Mouse (Mus musculus): ENCODE measurements around the gene Dlst. TPM values are rescaled to one million over a fixed set of nuclear protein-coding genes. Genes with fewer than 3 reads are reported as not detected.
"Not testable (repeated sequence)": the region's sequence is repeated elsewhere in the genome, so short reads cannot be mapped to it uniquely, and the experiment has no call there.

Dlst gene
- total RNA-seq, 2 experiments from 2014 or later, result 227 to 281 TPM

GRCm38 (mm10) chr12:85112550-85113251 is 2.1 kb downstream of the Dlst start:
- no peak for ATAC-seq (replicated peaks; ENCODE audit: low FRiP score, low TSS enrichment, poor library complexity, severe bottlenecking)

- no peak for ATAC-seq (replicated peaks; ENCODE audit: low FRiP score, low TSS enrichment, poor library complexity, severe bottlenecking)
Measured at GRCm38 (mm10) chr12:85113337-85113736, 2.7 kb downstream of the Dlst start.

GRCm38 (mm10) chr12:85113917-85114316 is 3.3 kb downstream of the Dlst start:
- no peak for ATAC-seq (replicated peaks; ENCODE audit: low FRiP score, low TSS enrichment, poor library complexity, severe bottlenecking)

GRCm38 (mm10) chr12:85115678-85116077 is 5.0 kb downstream of the Dlst start:
- no peak for ATAC-seq (replicated peaks; ENCODE audit: low FRiP score, low TSS enrichment, poor library complexity, severe bottlenecking)

- no peak for ATAC-seq (replicated peaks; ENCODE audit: low FRiP score, low TSS enrichment, poor library complexity, severe bottlenecking)
Measured at GRCm38 (mm10) chr12:85121806-85122459, 11.3 kb downstream of the Dlst start.

- ATAC-seq (replicated peaks; ENCODE audit: low FRiP score, low TSS enrichment, poor library complexity, severe bottlenecking), result no peak
Measured at GRCm38 (mm10) chr12:85123108-85123530, 12.5 kb downstream of the Dlst start.

DNA sequence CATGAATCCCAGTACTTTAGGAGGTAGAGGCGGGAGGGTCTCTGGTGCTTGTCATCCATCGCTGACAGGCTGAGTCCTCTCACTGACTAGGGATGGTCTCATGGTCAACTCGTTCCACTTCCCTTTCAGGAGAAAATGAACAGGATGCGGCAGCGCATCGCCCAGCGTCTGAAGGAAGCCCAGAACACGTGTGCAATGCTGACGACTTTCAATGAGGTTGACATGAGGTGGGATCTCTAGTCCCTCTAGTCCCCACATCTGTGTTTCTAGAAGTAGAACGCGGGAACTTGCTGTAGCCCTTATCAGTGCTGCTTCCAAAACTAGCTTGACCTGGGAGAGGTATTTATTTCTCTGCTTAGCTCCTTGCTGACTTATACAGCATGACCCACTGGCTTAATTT is 13.0 kb downstream of the Dlst start:
- ATAC-seq (replicated peaks; ENCODE audit: low FRiP score, low TSS enrichment, poor library complexity, severe bottlenecking), result no peak

DNA sequence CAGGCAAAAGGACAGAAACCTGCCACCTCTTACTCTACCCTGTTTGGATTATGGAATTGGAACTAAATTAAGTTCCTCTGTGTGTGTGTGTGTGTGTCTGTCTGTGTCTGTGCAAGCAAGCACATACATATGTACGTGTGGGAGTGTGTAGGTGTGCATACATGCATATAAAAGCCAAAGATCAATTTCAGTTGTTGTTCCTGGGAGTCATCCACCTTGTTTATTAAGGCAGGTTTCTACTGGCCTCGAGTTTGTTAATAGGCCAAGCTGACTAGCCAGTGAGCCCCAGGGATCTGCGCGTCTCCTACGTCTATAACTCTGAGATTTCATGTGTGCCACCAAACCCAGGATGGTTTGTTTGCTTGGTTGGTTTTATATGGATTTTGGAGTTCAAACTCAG is 14.1 kb downstream of the Dlst start:
- no peak for ATAC-seq (replicated peaks; ENCODE audit: low FRiP score, low TSS enrichment, poor library complexity, severe bottlenecking)

DNA sequence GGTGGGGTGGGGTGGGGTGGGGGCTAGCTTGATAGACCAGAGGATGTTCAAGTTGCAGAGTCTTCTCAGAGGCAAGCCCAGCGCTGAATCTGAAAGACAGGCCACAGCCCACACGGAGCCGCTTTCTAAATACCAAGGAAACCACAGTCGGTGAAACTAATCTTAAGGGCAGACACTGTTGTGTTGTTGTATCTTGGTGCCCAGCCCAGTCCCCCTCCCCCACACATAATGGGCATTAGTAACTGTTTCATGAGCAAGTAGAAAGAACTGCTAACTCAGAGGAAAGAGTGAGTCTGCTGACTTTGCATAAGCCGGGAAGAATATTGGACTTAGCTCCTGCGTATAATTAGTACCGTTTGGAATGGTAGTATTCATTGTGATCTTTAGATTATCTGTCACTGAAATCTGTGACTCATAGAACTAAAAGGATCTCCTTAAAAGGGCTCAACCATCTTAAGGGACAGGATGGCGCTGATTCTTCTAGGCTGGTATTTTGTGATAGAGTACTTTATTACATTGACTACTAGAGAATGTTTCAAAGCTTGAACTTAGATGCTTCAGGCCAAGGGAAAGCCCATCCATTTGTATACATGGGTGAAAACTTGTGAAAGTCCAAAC is 16.5 kb downstream of the Dlst start:
- peak; percentile 58; the same call in 1 of the 2 replicates for ATAC-seq (replicated peaks; ENCODE audit: low FRiP score, low TSS enrichment, poor library complexity, severe bottlenecking)

DNA sequence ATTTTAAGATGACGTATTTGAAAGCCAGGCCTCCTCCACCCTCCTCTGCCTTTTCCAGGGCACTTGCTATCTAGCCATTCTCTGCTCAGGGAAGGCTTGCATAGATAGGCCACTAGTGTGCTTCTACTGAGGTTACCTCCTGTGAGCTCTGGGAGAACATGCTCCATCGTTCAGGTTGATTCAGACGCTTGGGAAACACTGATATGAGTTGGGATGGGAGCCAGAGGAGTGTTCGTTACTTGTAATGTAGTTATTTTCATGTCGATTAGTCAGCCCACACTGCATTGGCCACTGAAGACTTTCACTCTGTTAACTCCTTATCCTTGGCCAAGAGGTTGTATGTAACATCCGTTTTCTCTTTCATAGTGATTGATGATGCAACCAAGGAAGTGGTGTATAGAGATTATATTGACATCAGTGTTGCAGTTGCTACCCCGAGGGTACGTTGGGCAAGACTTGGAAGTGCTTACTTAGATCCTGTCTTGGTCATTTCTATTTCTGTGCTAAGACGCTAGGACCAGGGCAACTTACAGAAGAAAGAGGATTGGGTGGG is 18.9 kb downstream of the Dlst start:
- ATAC-seq (replicated peaks; ENCODE audit: low FRiP score, low TSS enrichment, poor library complexity, severe bottlenecking), result no peak

GRCm38 (mm10) chr12:85131361-85131760 is 20.7 kb downstream of the Dlst start:
- ATAC-seq (replicated peaks; ENCODE audit: low FRiP score, low TSS enrichment, poor library complexity, severe bottlenecking), result no peak

- ATAC-seq (replicated peaks; ENCODE audit: low FRiP score, low TSS enrichment, poor library complexity, severe bottlenecking), result no peak
Measured at GRCm38 (mm10) chr12:85134043-85134794, 23.6 kb downstream of the Dlst start.

DNA sequence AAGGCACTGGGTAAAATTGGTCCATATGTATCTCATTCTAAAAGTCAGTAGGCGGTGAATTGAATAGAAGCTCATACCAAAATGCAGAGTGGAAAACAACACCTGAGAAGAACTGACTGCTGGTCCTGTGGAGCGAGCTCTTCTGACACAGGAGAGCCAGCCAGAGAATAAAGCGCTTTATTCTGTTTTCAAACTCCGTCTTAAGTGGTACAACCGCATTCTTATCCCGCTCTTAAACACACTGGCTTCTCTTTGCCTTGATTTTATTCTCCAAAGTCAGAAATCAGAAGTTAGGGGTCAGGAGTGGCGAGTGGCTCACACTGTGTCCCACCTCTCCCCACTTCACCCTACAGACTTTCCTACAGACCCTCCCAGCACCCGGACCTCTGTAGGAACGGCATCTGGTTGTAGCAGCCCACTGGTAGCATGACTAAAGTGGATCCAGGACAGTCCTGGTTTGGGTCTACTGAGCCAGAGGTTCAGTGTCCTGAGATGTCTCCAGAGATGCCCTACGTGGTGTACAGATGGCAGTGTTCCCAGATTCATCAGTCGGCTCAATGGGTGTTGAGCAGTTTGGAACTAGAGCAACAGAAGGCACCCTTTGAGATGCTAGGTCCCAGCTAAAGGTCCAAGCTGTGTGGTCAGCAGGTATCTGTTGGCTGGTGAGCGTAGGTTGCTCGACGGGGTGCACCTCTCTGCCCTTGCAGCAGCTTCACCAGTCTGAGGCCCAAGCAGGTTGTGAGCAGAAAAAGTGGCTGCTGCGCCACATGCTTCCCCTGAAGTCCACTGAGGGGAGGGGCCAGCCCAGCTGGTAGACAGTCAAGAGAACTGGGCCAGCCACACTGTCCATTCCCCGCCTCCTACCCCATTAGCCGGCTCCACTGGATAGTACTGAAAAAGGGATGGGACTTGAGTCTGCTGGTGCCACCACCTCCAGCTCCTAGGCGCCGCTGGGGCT is 25.2 kb downstream of the Dlst start:
- ATAC-seq (replicated peaks; ENCODE audit: low FRiP score, low TSS enrichment, poor library complexity, severe bottlenecking), result peak; percentile 17; the same call in 1 of the 2 replicates

DNA sequence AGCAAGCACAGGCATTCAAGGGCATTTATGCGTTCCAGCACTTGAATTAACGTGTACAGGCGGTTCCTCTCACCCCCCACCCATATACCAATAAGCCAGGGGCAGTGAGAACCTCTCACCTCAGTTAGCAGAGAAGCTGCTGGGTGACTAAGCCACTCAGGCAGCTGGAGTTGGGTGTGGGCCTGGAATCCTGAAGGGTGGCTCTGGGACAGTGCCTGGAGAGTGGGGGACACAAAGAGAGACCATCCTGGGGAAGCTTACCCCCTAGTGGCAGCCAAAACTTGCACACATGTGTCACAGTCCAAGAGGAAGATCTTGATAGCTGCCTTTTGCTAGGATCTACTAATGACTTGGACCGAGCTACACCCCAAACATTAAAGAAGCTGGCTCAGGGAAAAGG is 26.0 kb downstream of the Dlst start:
- no peak for ATAC-seq (replicated peaks; ENCODE audit: low FRiP score, low TSS enrichment, poor library complexity, severe bottlenecking)

- no peak for ATAC-seq (replicated peaks; ENCODE audit: low FRiP score, low TSS enrichment, poor library complexity, severe bottlenecking)
Measured at GRCm38 (mm10) chr12:85140036-85140701, 29.5 kb downstream of the Dlst start.

- ATAC-seq (replicated peaks; ENCODE audit: low FRiP score, low TSS enrichment, poor library complexity, severe bottlenecking), result no peak
Measured at GRCm38 (mm10) chr12:85141096-85141495, 30.5 kb downstream of the Dlst start.

DNA sequence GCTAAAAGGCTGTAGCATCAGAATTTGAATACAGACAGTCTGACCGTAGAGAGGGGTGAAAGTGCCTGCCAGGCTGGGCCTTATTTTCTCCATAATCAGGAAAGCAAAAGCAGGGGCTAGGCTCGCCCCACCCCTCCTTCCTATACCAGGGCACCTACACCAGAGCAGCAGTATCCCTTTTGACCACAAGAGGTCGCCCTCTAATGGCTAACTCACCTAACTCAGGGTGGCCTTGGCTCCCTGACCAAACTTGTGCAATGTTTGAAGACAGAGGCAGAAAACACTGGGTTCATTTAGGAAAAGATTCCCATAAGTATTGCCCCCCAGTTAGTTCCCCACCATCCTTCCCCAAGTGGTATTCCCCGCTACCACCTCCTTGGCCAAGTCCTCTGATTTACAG is 32.2 kb downstream of the Dlst start:
- ATAC-seq (replicated peaks; ENCODE audit: low FRiP score, low TSS enrichment, poor library complexity, severe bottlenecking), result peak; percentile 66

DNA sequence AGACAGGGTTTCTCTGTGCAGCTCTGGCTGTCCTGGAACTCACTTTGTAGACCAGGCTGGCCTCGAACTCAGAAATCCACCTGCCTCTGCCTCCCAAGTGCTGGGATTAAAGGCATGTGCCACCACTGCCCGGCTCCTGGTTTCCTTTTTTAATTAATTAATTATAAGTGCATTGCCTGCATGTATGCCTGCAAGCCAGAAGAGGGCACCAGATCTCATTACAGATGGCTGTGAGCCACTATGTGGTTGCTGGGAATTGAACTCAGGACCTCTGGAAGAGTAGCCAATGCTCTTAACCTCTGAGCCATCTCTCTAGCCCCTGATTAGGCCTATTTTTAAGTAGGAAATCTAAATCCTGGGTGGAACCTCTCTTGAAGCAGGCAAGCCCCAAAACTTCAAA is 33.6 kb downstream of the Dlst start:
- not testable (repeated sequence) for ATAC-seq (replicated peaks; ENCODE audit: low FRiP score, low TSS enrichment, poor library complexity, severe bottlenecking)

Data from megakaryocyte-erythroid progenitor cell, adult 5-6 weeks (primary cell).